Mouse (Mus musculus): Measurements from ENCODE around the gene Ddx19b. TPM values are rescaled to one million over a fixed set of nuclear protein-coding genes. Genes with fewer than 3 reads are reported as not detected.

Ddx19b gene
- total and polyA plus RNA-seq, 3 experiments: 12.6 to 14.4 (median 13.5) TPM

- Histone ChIP-seq H3K27me3 (replicated peaks) (peaks cover 8% of the 10 kb centered on the region), H3K9me3 (replicated peaks; ENCODE audit: low read length) (no peaks in the 10 kb centered on the region), H3K4me2 (ENCODE audit: insufficient read depth, low read depth, poor library complexity, severe bottlenecking) (peak within 1 kb of the TSS; percentile 82), H3K79me2 (replicated peaks; ENCODE audit: control insufficient read depth, extremely low read depth, insufficient read depth, poor library complexity, severe bottlenecking) (peaks cover 15% of the 10 kb centered on the region; the same call in 1 of the 2 replicates), H3K4me1 (ENCODE audit: control insufficient read depth in 1 of 2, insufficient read depth in 2 of 2) (peaks cover 5 to 23% of the 10 kb centered on the region in 2 experiments), H3K4me3 (replicated peaks in 1 of 3; ENCODE audit: low read depth in 2 of 3, low read length in 2 of 3, poor library complexity in 1 of 3) (peak within 1 kb of the TSS; percentile 77 to 94 (median 79)), H3K36me3 (replicated peaks in 1 of 2; ENCODE audit: control insufficient read depth in 1 of 2, insufficient read depth in 1 of 2, low read length in 1 of 2) (peaks cover 53 to 66% of the 10 kb centered on the region in 2 experiments), H3K9ac (ENCODE audit: insufficient read depth, low read depth) (peak within 1 kb of the TSS; percentile 53), H3K27ac (ENCODE audit: insufficient read depth, low read depth) (peak within 1 kb of the TSS; percentile 69)
- dilution Hi-C loops (cut with MboI; ENCODE audit: extremely low pct_ligation_motif_present, extremely low pct_unique_long_range_greater_than_20kb, low sequenced_read_pairs): no loop called here
- peak; percentile 84 for TF ChIP-seq ZMIZ1 (IDR thresholded peaks at IDR 0.05; ENCODE audit: low read depth, low read length)
- TF ChIP-seq MAX (IDR thresholded peaks at IDR 0.05; ENCODE audit: low read length): peak; percentile 79
- TF ChIP-seq CTCF (conservative IDR thresholded peaks at IDR 0.05 in 1 of 2, IDR thresholded peaks at IDR 0.05 in 1 of 2; ENCODE audit: low read depth in 2 of 2, low read length in 2 of 2): peak; percentile 64 to 87
- peak; percentile 78 for TF ChIP-seq TCF12 (IDR thresholded peaks at IDR 0.05; ENCODE audit: low read depth, low read length)
- peak; percentile 91 for TF ChIP-seq SIN3A (IDR thresholded peaks at IDR 0.05; ENCODE audit: low read length)
- no peak for TF ChIP-seq EP300 (IDR thresholded peaks at IDR 0.05; ENCODE audit: low read length)
- peak; percentile 55 for TF ChIP-seq MEF2A (IDR thresholded peaks at IDR 0.05; ENCODE audit: borderline replicate concordance, low read depth, low read length)
- peak; percentile 80 for TF ChIP-seq NELFE (IDR thresholded peaks at IDR 0.05; ENCODE audit: low read depth, low read length)
- TF ChIP-seq MYC (IDR thresholded peaks at IDR 0.05; ENCODE audit: low read depth, low read length): peak; percentile 44; the same call in 1 of the 2 replicates
- TF ChIP-seq USF2 (conservative IDR thresholded peaks at IDR 0.05; ENCODE audit: low read depth, low read length): no peak
- TF ChIP-seq CHD1 (IDR thresholded peaks at IDR 0.05; ENCODE audit: low read depth, low read length): no peak
- TF ChIP-seq GABPA (IDR thresholded peaks at IDR 0.05; ENCODE audit: insufficient replicate concordance, low read depth, low read length): peak; percentile 69; the same call in 1 of the 2 replicates
- TF ChIP-seq ELF1 (IDR thresholded peaks at IDR 0.05; ENCODE audit: low read depth, low read length): peak; percentile 96
- no peak for TF ChIP-seq RCOR1 (conservative IDR thresholded peaks at IDR 0.05; ENCODE audit: low read depth, low read length)
- TF ChIP-seq SMC3 (IDR thresholded peaks at IDR 0.05; ENCODE audit: low read depth, low read length): peak; percentile 51
- peak; percentile 54 for TF ChIP-seq IRF4 (IDR thresholded peaks at IDR 0.05; ENCODE audit: low read depth, low read length)
- peak; percentile 24; the same call in 1 of the 2 replicates for TF ChIP-seq CHD2 (IDR thresholded peaks at IDR 0.05; ENCODE audit: low read length)
- peak; percentile 80; the same call in 1 of the 2 replicates for TF ChIP-seq E2F4 (IDR thresholded peaks at IDR 0.05; ENCODE audit: insufficient replicate concordance, low read depth, low read length)
- no peak for TF ChIP-seq BHLHE40 (IDR thresholded peaks at IDR 0.05; ENCODE audit: low read depth, low read length)
- no peak for TF ChIP-seq MAZ (IDR thresholded peaks at IDR 0.05; ENCODE audit: low read depth, low read length)
- no peak for TF ChIP-seq PAX5 (IDR thresholded peaks at IDR 0.05; ENCODE audit: low read length)
- peak; percentile 90 for TF ChIP-seq POLR2AphosphoS2 (IDR thresholded peaks at IDR 0.05; ENCODE audit: low read depth, low read length)
- TF ChIP-seq USF1 (IDR thresholded peaks at IDR 0.05; ENCODE audit: low read depth, low read length): no peak
- no peak for TF ChIP-seq ZKSCAN1 (IDR thresholded peaks at IDR 0.05; ENCODE audit: borderline replicate concordance, low read depth, low read length)
- peak; percentile 92 for TF ChIP-seq HCFC1 (IDR thresholded peaks at IDR 0.05; ENCODE audit: low read depth, low read length)
- no peak for TF ChIP-seq ETS1 (conservative IDR thresholded peaks at IDR 0.05; ENCODE audit: low read depth, low read length)
- TF ChIP-seq RAD21 (IDR thresholded peaks at IDR 0.05; ENCODE audit: low read depth, low read length): no peak
- TF ChIP-seq JUN (IDR thresholded peaks at IDR 0.05; ENCODE audit: insufficient read depth, low read depth, low read length): no peak
- TF ChIP-seq UBTF (IDR thresholded peaks at IDR 0.05; ENCODE audit: low read depth, low read length): peak; percentile 87; the same call in 1 of the 2 replicates
- no peak for TF ChIP-seq JUND (conservative IDR thresholded peaks at IDR 0.05; ENCODE audit: low read depth, low read length)
- TF ChIP-seq TBP (conservative IDR thresholded peaks at IDR 0.05; ENCODE audit: low read depth, low read length): 0 out of 2 replicates have a peak, but pooled peaks have one; percentile 38
- TF ChIP-seq ZC3H11A (IDR thresholded peaks at IDR 0.05; ENCODE audit: low read depth, low read length): no peak
- TF ChIP-seq NRF1 (IDR thresholded peaks at IDR 0.05; ENCODE audit: low read depth, low read length): peak; percentile 85
- TF ChIP-seq POLR2A (IDR thresholded peaks at IDR 0.05; ENCODE audit: low read depth, low read length): peak; percentile 86
- peak; percentile 87; the same call in 1 of the 2 replicates for TF ChIP-seq KAT2A (IDR thresholded peaks at IDR 0.05; ENCODE audit: insufficient replicate concordance, low read length)
- TF ChIP-seq MXI1 (IDR thresholded peaks at IDR 0.05; ENCODE audit: low read depth, low read length): peak; percentile 94
- no peak for TF ChIP-seq ZNF384 (IDR thresholded peaks at IDR 0.05; ENCODE audit: low read depth, low read length)
- no peak for TF ChIP-seq MAFK (IDR thresholded peaks at IDR 0.05; ENCODE audit: insufficient replicate concordance, low read length)
- in situ Hi-C loops (cut with MboI; ENCODE audit: low pct_ligation_motif_present, low pct_unique_long_range_greater_than_20kb, low sequenced_read_pairs): no loop called here
- DNase-seq (ENCODE audit: extremely low read depth): peak; percentile 95
These were observed 24.7 kb upstream of the Ddx19b start, which contains the start of gene Exosc6 for GRCm38 (mm10) chr8:111056158-111056663. Exosc6 (plus strand) TSS chr8:111056339.

Measured in CH12.LX (cell line).